Mouse (Mus musculus) MEL (cell line): ENCODE data around the gene Tmem41a.

Source experiments
- CHD2 ChIP-seq: IDR thresholded peaks from 2 replicates; pipeline ENCODE4 v1.6.1; 2011; ENCODE audit warnings: low read length, improper control_type of control experiment
- CTCF ChIP-seq, 3 experiments: IDR thresholded peaks in 2 of 3; conservative IDR thresholded peaks in 1 of 3; 2 replicates each; pipeline ENCODE4 v1.5.1; 2011 to 2012; ENCODE audit warnings: low read length in 3 of 3, low read depth in 2 of 3, mild to moderate bottlenecking in 2 of 3, improper control_type of control experiment in 1 of 3, inconsistent platforms in 1 of 3, mixed read lengths in 1 of 3, moderate library complexity in 1 of 3; ENCODE audit not compliant: control insufficient read depth in 1 of 3, insufficient read depth in 1 of 3, poor library complexity in 1 of 3, severe bottlenecking in 1 of 3
- EP300 ChIP-seq, 2 experiments: IDR thresholded peaks; 2 replicates each; pipeline ENCODE4 v1.6.1; 2011; ENCODE audit warnings: improper control_type of control experiment in 2 of 2, low read length in 2 of 2, low read depth in 1 of 2, mild to moderate bottlenecking in 1 of 2
- POLR2A ChIP-seq, 2 experiments: IDR thresholded peaks; 2 replicates each; pipeline ENCODE4 v1.6.1; 2011 to 2012; ENCODE audit warnings: low read length in 2 of 2, mild to moderate bottlenecking in 2 of 2, control low read depth in 1 of 2, improper control_type of control experiment in 1 of 2, low read depth in 1 of 2, moderate library complexity in 1 of 2; ENCODE audit not compliant: control insufficient read depth in 1 of 2, insufficient read depth in 1 of 2, poor library complexity in 1 of 2
- POLR2AphosphoS2 ChIP-seq: IDR thresholded peaks from 2 replicates; pipeline ENCODE4 v1.6.1; 2011; ENCODE audit warnings: low read length, improper control_type of control experiment
- RCOR1 ChIP-seq: IDR thresholded peaks from 2 replicates; pipeline ENCODE4 v1.6.1; 2012; ENCODE audit warnings: low read depth, mild to moderate bottlenecking, inconsistent platforms, low read length, improper control_type of control experiment
- ZNF384 ChIP-seq: IDR thresholded peaks from 2 replicates; pipeline ENCODE4 v1.6.1; 2012; ENCODE audit warnings: low read depth, mild to moderate bottlenecking, inconsistent platforms, low read length, improper control_type of control experiment

DNA sequence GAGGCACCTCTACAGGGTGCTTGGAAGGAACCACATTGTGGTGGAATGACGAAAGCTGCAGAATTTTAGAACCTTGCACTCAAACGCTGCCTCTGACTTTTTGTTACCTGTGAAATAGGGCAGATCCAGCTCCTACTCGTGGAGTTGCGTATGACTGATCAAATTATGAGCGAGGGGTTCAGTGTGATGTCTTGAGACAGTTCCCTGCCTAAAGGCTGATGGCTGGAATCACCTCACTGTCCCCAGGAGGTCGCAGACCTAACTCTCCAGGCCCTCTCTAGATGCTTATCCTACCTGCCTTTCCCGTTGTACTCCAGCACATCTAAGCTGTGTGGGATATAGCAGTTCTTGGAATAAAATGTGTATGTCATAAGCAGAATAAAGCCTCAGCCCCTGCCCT, 41.4 kb downstream of the Tmem41a start:
- TF ChIP-seq RCOR1 (no peak), CTCF (IDR thresholded peaks at IDR 0.05 in 2 of 3, conservative IDR thresholded peaks at IDR 0.05 in 1 of 3; ENCODE audit: control insufficient read depth in 1 of 3, insufficient read depth in 1 of 3, low read depth in 2 of 3, low read length in 3 of 3, poor library complexity in 1 of 3, severe bottlenecking in 1 of 3) (no peak), ZNF384 (no peak), POLR2AphosphoS2 (no peak), CHD2 (no peak), EP300 (IDR thresholded peaks at IDR 0.05; ENCODE audit: low read depth in 1 of 2, low read length in 2 of 2) (no peak), POLR2A (IDR thresholded peaks at IDR 0.05; ENCODE audit: control insufficient read depth in 1 of 2, insufficient read depth in 1 of 2, low read depth in 1 of 2, low read length in 2 of 2, poor library complexity in 1 of 2) (no peak)
